Mouse (Mus musculus): ENCODE results near the gene Olfr372.
"Not testable (repeated sequence)": the region's sequence is repeated elsewhere in the genome, so short reads cannot be mapped to it uniquely, and the experiment has no call there.

GRCm38 (mm10) chr8:72082877-72083276, 41.9 kb downstream of the Olfr372 start, which contains the start of gene Olfr373:
- not testable (repeated sequence) for TF ChIP-seq CTCF (IDR thresholded peaks at IDR 0.05; ENCODE audit: low read depth, low read length); TAL1 (conservative IDR thresholded peaks at IDR 0.05; ENCODE audit: low read depth, low read length); GATA1 (IDR thresholded peaks at IDR 0.05; ENCODE audit: borderline replicate concordance, low read length); POLR2AphosphoS5 (IDR thresholded peaks at IDR 0.05; ENCODE audit: insufficient replicate concordance, low read depth, low read length); GATA2 (IDR thresholded peaks at IDR 0.05; ENCODE audit: borderline replicate concordance, low read depth, low read length)
